Mouse (Mus musculus) stomach, postnatal 0 days (tissue): Measurements from ENCODE around the gene Leng1. TPM values are rescaled to one million over a fixed set of nuclear protein-coding genes. Genes with fewer than 3 reads are reported as not detected.

Source experiments
- ATAC-seq: fragments of 200-750 bp; cut with Nextera tagmentation; 2 replicates; pipeline ENCODE4 v1.8.0; 2017; ENCODE audit not compliant: low FRiP score, low TSS enrichment
- DNase-seq: peaks from one replicate; pipeline ENCODE4 v3.0.0-alpha.2; 2016; ENCODE audit warnings: low spot score
- H3K27ac ChIP-seq: fragments of 300-500 bp; sonication (generic); replicated peaks from 2 replicates; pipeline ENCODE4 v1.5.1; 2014; ENCODE audit warnings: mild to moderate bottlenecking, control low read depth
- H3K27me3 ChIP-seq: fragments of 300-500 bp; sonication (generic); 2 replicates; pipeline ENCODE4 v1.6.1; 2014; ENCODE audit warnings: low read length; ENCODE audit not compliant: control insufficient read depth, insufficient read depth
- H3K36me3 ChIP-seq: fragments of 300-500 bp; sonication (generic); 2 replicates; pipeline ENCODE4 v1.6.1; 2014; ENCODE audit warnings: low read length, mixed read lengths; ENCODE audit not compliant: control insufficient read depth, insufficient read depth
- H3K4me1 ChIP-seq: fragments of 300-500 bp; sonication (generic); replicated peaks from 2 replicates; pipeline ENCODE4 v1.6.1; 2014; ENCODE audit warnings: antibody characterized with exemption; ENCODE audit not compliant: control insufficient read depth, insufficient read depth
- H3K4me2 ChIP-seq: fragments of 300-500 bp; sonication (generic); replicated peaks from 2 replicates; pipeline ENCODE4 v1.6.1; 2014; ENCODE audit warnings: low read depth, mild to moderate bottlenecking, control low read depth, moderate library complexity
- H3K4me3 ChIP-seq: fragments of 300-500 bp; sonication (generic); 2 replicates; pipeline ENCODE4 v1.5.1; 2014; ENCODE audit warnings: low read depth, low read length, control low read depth
- H3K9ac ChIP-seq: fragments of 300-500 bp; sonication (generic); 2 replicates; pipeline ENCODE4 v1.6.1; 2014; ENCODE audit warnings: mild to moderate bottlenecking, low read length, control low read depth, mixed read lengths
- H3K9me3 ChIP-seq: fragments of 300-500 bp; sonication (generic); 2 replicates; pipeline ENCODE4 v1.6.1; 2016; ENCODE audit warnings: low read length; ENCODE audit not compliant: control insufficient read depth
- CTCF ChIP-seq: IDR thresholded peaks from 2 replicates; pipeline ENCODE4 v1.5.1; 2016; ENCODE audit warnings: antibody characterized with exemption, low read depth, mild to moderate bottlenecking, moderate library complexity
- EP300 ChIP-seq: optimal IDR thresholded peaks from 2 replicates; pipeline ENCODE3; 2016; ENCODE audit warnings: antibody characterized with exemption
- WGBS: fragments of 180-500 bp; shearing (Covaris S2); extraction: QIAGEN DNeasy Blood & Tissue Kit; methylation state at CpG from one replicate; pipeline ENCODE4 v1.1.7; 2014; 5-methylcytosine and 5-hydroxymethylcytosine counted together
- microRNA-seq: library from miRNA; unstranded; fragments of <30 nt; microRNA quantifications from one replicate; pipeline ENCODE4, GENCODE M21; 2016
- polyA plus RNA-seq: library from polyadenylated mRNA; unstranded; fragments of >200 nt; fragmentation: Nextera tagmentation; extraction: Ambion mirVana; gene quantifications from 2 replicates; pipeline ENCODE4 v1.2.1, GENCODE M21; 2015

Gene Leng1
- polyA plus RNA-seq, 1 experiment from 2014 or later = 11.7 TPM

DNA sequence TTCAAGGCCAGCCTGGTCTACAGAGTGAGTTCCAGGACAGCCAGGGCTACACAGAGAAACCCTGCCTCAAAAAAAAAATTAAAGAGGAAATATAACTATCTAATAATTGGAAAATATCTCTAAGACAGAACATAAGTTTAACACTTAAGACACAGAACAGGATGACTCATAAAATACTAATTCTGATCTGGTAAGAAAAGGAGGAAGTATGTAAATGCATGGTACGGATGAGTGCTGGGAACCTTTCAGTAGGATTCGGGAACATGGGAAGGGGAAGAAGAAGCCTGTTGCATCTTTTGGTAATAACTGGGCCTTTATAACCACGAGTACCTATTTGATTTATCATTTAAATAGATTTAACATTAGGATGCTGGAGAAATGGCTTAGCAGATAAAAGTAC lies 51.6 kb downstream of the Leng1 start:
- no peak for DNase-seq
- H3K4me2 ChIP-seq = no peak overlapping the region

DNA sequence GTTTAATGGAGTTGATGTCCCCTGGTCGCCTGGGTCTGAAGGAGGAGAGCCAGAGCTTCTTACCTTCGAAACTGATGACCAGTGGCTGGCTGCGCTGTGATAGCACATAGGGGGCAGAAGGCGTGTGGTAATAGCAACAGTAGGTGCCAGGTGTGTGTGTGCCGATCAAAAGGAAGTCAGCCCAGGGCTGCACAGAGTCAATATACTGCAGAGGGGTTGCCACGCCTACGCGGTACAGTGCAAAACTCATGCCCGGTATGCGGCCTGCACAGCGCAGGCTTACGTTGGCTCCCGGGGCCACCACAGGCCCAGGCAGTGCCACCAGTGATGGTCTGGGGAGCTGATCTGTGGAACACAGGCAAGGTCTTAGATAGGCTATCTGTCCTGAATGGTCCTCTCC lies 54.6 kb downstream of the Leng1 start:
- Histone ChIP-seq H3K4me1 (no peaks in the 10 kb centered on the region), H3K36me3 (no peaks in the 10 kb centered on the region), H3K4me2 (no peak overlapping the region), H3K9me3 (no peaks in the 10 kb centered on the region), H3K27me3 (no peaks in the 10 kb centered on the region), H3K27ac (no peak overlapping the region), H3K4me3 (no peak overlapping the region), H3K9ac (no peak overlapping the region)
- DNase-seq = peak; percentile 71
- TF ChIP-seq EP300 (no peak), CTCF (no peak)
- 71% methylated on average over 13 of the region's 13 CpGs for WGBS
- ATAC-seq = peak; percentile 84

More for the DNA sequence above, 51.6 kb downstream of the Leng1 start:
- Histone ChIP-seq H3K9ac (no peak overlapping the region), H3K9me3 (no peaks in the 10 kb centered on the region), H3K4me1 (no peaks in the 10 kb centered on the region), H3K27ac (no peak overlapping the region), H3K27me3 (no peaks in the 10 kb centered on the region), H3K36me3 (no peaks in the 10 kb centered on the region), H3K4me3 (no peak overlapping the region)
- TF ChIP-seq EP300 (no peak), CTCF (no peak)
- WGBS = 66% methylated on average over 3 of the region's 3 CpGs
- ATAC-seq = no peak

DNA sequence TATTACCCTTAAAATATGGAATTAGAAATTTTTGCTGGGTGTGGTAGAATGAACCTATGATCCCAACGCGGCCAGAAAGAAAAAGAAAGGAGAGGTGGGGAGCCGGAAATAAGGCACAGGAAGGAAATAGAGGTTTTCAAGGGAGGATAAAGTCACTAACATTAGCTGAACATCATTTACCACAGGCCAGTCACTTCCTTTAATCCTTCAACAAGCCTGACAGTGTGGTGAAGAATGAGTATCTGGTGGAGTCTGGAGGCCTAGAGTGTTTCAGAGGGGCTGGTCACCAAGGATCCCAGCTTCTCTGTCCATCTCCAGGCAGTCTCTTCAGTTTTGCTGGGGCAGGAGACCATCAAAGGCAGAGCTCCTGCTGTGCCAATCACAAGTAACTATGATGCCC lies 55.2 kb downstream of the Leng1 start:
- H3K4me2 ChIP-seq = no peak overlapping the region
- ATAC-seq = no peak
- H3K27me3 ChIP-seq = no peaks in the 10 kb centered on the region
- H3K4me1 ChIP-seq = no peaks in the 10 kb centered on the region
- DNase-seq = no peak
- no peak overlapping the region for H3K9ac ChIP-seq
- H3K36me3 ChIP-seq = no peaks in the 10 kb centered on the region
- WGBS = 67% methylated on average over 3 of the region's 3 CpGs
- TF ChIP-seq CTCF (no peak), EP300 (no peak)
- H3K27ac ChIP-seq = no peak overlapping the region
- H3K4me3 ChIP-seq = no peak overlapping the region
- H3K9me3 ChIP-seq = no peaks in the 10 kb centered on the region

Small RNA genes lying within 50 kb of the gene (microRNA-seq; reads per million reads assigned to microRNA genes)
- 2.6 reads per million for gene Mir3572

Other genes with a start within 250 kb of the Leng1 start
- gene Cacng6, start 241.6 kb downstream of the Leng1 start, polyA plus RNA-seq = 0.22 and 0.39 TPM in 2 replicates
- gene Tarm1, start 163.2 kb downstream of the Leng1 start, polyA plus RNA-seq = 0.06 TPM in 1 of 2 replicates, not detected in the other
- gene Oscar, start 49.7 kb downstream of the Leng1 start, polyA plus RNA-seq = 0.06 and 0.17 TPM in 2 replicates
- 491 and 535 TPM in 2 replicates for gene Ndufa3, start 48.5 kb downstream of the Leng1 start, polyA plus RNA-seq
- 14.6 and 17.7 TPM in 2 replicates for gene Tfpt, start 35.9 kb downstream of the Leng1 start, polyA plus RNA-seq
- gene Prpf31, start 35.9 kb downstream of the Leng1 start, polyA plus RNA-seq = 40.3 and 43.6 TPM in 2 replicates
- gene Cnot3, start 20.6 kb downstream of the Leng1 start, polyA plus RNA-seq = 19.7 and 20.0 TPM in 2 replicates
- 70.1 and 77.4 TPM in 2 replicates for gene Tmc4, start 11.7 kb upstream of the Leng1 start, polyA plus RNA-seq
- gene Tsen34, start 27.0 kb upstream of the Leng1 start, polyA plus RNA-seq = 143 TPM in 2 replicates
- gene Mboat7, start 27.7 kb upstream of the Leng1 start, polyA plus RNA-seq = 27.1 and 28.3 TPM in 2 replicates
- gene Rps9, start 38.2 kb upstream of the Leng1 start, polyA plus RNA-seq = 1,098 and 1,141 TPM in 2 replicates
- 0.82 and 1.0 TPM in 2 replicates for gene Pirb, start 54.6 kb upstream of the Leng1 start, polyA plus RNA-seq
- 0.05 TPM in 1 of 2 replicates, not detected in the other for gene Gm15448, start 159.8 kb upstream of the Leng1 start, polyA plus RNA-seq
- 0.05 and 0.15 TPM in 2 replicates for gene Pira2, start 179.2 kb upstream of the Leng1 start, polyA plus RNA-seq
- gene Gm14548, start 232.3 kb upstream of the Leng1 start, polyA plus RNA-seq = 0.06 and 0.07 TPM in 2 replicates
- gene Lilra6, start 249.7 kb upstream of the Leng1 start, polyA plus RNA-seq = 0.05 and 0.06 TPM in 2 replicates